Mouse (Mus musculus) embryonic fibroblast, embryonic 13.5 days (primary cell): ENCODE measurements around the gene Rhbdd1.

Experiments used
- CTCF ChIP-seq: IDR thresholded peaks from 2 replicates; pipeline ENCODE4 v1.5.1; 2011; ENCODE audit warnings: mild to moderate bottlenecking, control low read depth, low read length, moderate library complexity, borderline replicate concordance; ENCODE audit not compliant: insufficient read depth
- POLR2A ChIP-seq: IDR thresholded peaks from 2 replicates; pipeline ENCODE4 v1.6.1; 2011; ENCODE audit warnings: low read depth, mild to moderate bottlenecking, control low read depth, low read length, moderate library complexity

DNA sequence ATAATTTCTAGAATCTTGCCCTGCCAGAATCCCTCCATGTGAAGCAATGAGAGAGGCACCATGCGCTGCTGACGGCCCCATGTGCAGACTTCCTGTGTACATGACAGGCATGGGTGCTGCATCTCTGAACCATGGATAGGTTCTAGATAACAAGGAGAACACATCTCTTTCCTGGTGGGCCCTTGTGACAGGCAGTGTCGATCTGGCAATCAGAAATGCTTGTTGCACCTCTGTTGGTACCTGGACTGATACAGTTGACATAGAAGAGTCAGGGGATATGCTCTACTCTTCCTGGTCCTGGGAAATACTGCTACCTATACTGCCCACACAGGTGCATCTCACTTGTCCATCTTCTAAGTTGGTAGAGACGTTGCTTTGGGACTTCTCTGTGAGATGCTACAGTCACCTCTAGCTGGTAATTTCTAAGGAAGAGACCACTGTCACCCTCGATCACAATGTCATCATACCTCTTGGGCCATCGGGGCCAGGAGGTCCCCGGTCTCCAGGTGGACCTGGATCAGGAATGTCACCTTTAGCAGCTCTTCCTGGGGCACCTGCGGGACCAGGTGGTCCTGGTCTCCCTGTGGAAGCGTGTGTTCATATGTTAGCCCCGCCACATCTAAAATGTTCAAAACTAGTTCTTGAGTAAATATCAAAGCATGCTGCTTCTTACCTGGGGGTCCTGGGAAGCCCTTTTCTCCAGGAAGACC is 154.4 kb downstream of the Rhbdd1 start:
- TF ChIP-seq CTCF (no peak), POLR2A (no peak)
